Mouse (Mus musculus): ENCODE data around the gene Rnf10. TPM values are rescaled to one million over a fixed set of nuclear protein-coding genes. Genes with fewer than 3 reads are reported as not detected.

Gene Rnf10
- polyA plus RNA-seq, 1 experiment = 180 TPM

- H3K4me1 ChIP-seq (ENCODE audit: control insufficient read depth, insufficient read depth, low read length) = peaks cover 1% of the 10 kb centered on the region
- H3K27ac ChIP-seq (ENCODE audit: insufficient read depth, low read length) = no peak overlapping the region
- no peak overlapping the region for H3K4me3 ChIP-seq (ENCODE audit: low read depth, low read length)
- H3K9me3 ChIP-seq (replicated peaks; ENCODE audit: control insufficient read depth, insufficient read depth, low read length, poor library complexity, severe bottlenecking) = no peaks in the 10 kb centered on the region
- H3K27me3 ChIP-seq (ENCODE audit: control insufficient read depth, insufficient read depth, low read length, poor library complexity, severe bottlenecking) = no peaks in the 10 kb centered on the region
- H3K9ac ChIP-seq (ENCODE audit: low read depth, poor library complexity, severe bottlenecking) = no peak overlapping the region
- no peaks in the 10 kb centered on the region for H3K36me3 ChIP-seq (ENCODE audit: control insufficient read depth, insufficient read depth, low read length, poor library complexity, severe bottlenecking)
- no peak for TF ChIP-seq EP300 (IDR thresholded peaks at IDR 0.05; ENCODE audit: insufficient read depth, low read depth, low read length)
- peak; percentile 50 for TF ChIP-seq CTCF (IDR thresholded peaks at IDR 0.05; ENCODE audit: low read depth, low read length)
Measured at GRCm38 (mm10) chr5:115207244-115207643, 65.5 kb downstream of the Rnf10 start.

- Histone ChIP-seq H3K27ac (ENCODE audit: insufficient read depth, low read length) (no peak overlapping the region), H3K9me3 (replicated peaks; ENCODE audit: control insufficient read depth, insufficient read depth, low read length, poor library complexity, severe bottlenecking) (no peaks in the 10 kb centered on the region), H3K9ac (ENCODE audit: low read depth, poor library complexity, severe bottlenecking) (peak overlapping the region; percentile 28), H3K4me3 (ENCODE audit: low read depth, low read length) (peak overlapping the region; percentile 31), H3K36me3 (ENCODE audit: control insufficient read depth, insufficient read depth, low read length, poor library complexity, severe bottlenecking) (no peaks in the 10 kb centered on the region), H3K4me1 (ENCODE audit: control insufficient read depth, insufficient read depth, low read length) (peaks cover 1% of the 10 kb centered on the region), H3K27me3 (ENCODE audit: control insufficient read depth, insufficient read depth, low read length, poor library complexity, severe bottlenecking) (no peaks in the 10 kb centered on the region)
- no peak for TF ChIP-seq EP300 (IDR thresholded peaks at IDR 0.05; ENCODE audit: insufficient read depth, low read depth, low read length)
- TF ChIP-seq CTCF (IDR thresholded peaks at IDR 0.05; ENCODE audit: low read depth, low read length) = no peak
- no peak for TF ChIP-seq POLR2A (IDR thresholded peaks at IDR 0.05; ENCODE audit: insufficient read depth, low read length)
Measured at GRCm38 (mm10) chr5:115204562-115205311, 68.0 kb downstream of the Rnf10 start.

- peaks cover 1% of the 10 kb centered on the region for H3K4me1 ChIP-seq (ENCODE audit: control insufficient read depth, insufficient read depth, low read length)
- H3K36me3 ChIP-seq (ENCODE audit: control insufficient read depth, insufficient read depth, low read length, poor library complexity, severe bottlenecking) = no peaks in the 10 kb centered on the region
- peak overlapping the region; percentile 27 for H3K27ac ChIP-seq (ENCODE audit: insufficient read depth, low read length)
- TF ChIP-seq CTCF (IDR thresholded peaks at IDR 0.05; ENCODE audit: low read depth, low read length) (no peak), POLR2A (IDR thresholded peaks at IDR 0.05; ENCODE audit: insufficient read depth, low read length) (no peak), EP300 (IDR thresholded peaks at IDR 0.05; ENCODE audit: insufficient read depth, low read depth, low read length) (no peak)
- H3K4me3 ChIP-seq (ENCODE audit: low read depth, low read length) = peak overlapping the region; percentile 45
- no peaks in the 10 kb centered on the region for H3K27me3 ChIP-seq (ENCODE audit: control insufficient read depth, insufficient read depth, low read length, poor library complexity, severe bottlenecking)
- no peaks in the 10 kb centered on the region for H3K9me3 ChIP-seq (replicated peaks; ENCODE audit: control insufficient read depth, insufficient read depth, low read length, poor library complexity, severe bottlenecking)
- peak overlapping the region; percentile 28 for H3K9ac ChIP-seq (ENCODE audit: low read depth, poor library complexity, severe bottlenecking)
Measured at GRCm38 (mm10) chr5:115203735-115204561, 68.8 kb downstream of the Rnf10 start.

GRCm38 (mm10) chr5:115194626-115195221 lies 78.0 kb downstream of the Rnf10 start:
- Histone ChIP-seq H3K36me3 (ENCODE audit: control insufficient read depth, insufficient read depth, low read length, poor library complexity, severe bottlenecking) (no peaks in the 10 kb centered on the region), H3K4me3 (ENCODE audit: low read depth, low read length) (peak overlapping the region; percentile 53), H3K9me3 (replicated peaks; ENCODE audit: control insufficient read depth, insufficient read depth, low read length, poor library complexity, severe bottlenecking) (no peaks in the 10 kb centered on the region), H3K27me3 (ENCODE audit: control insufficient read depth, insufficient read depth, low read length, poor library complexity, severe bottlenecking) (peaks cover 2% of the 10 kb centered on the region), H3K4me1 (ENCODE audit: control insufficient read depth, insufficient read depth, low read length) (no peaks in the 10 kb centered on the region), H3K9ac (ENCODE audit: low read depth, poor library complexity, severe bottlenecking) (peak overlapping the region; percentile 88), H3K27ac (ENCODE audit: insufficient read depth, low read length) (no peak overlapping the region)
- TF ChIP-seq POLR2A (IDR thresholded peaks at IDR 0.05; ENCODE audit: insufficient read depth, low read length) (no peak), EP300 (IDR thresholded peaks at IDR 0.05; ENCODE audit: insufficient read depth, low read depth, low read length) (no peak), CTCF (IDR thresholded peaks at IDR 0.05; ENCODE audit: low read depth, low read length) (no peak)

GRCm38 (mm10) chr5:115193669-115194625 lies 78.8 kb downstream of the Rnf10 start, which contains the start of gene Cabp1:
TSS of gene Cabp1 (minus strand) at chr5:115194381.
- Histone ChIP-seq H3K4me1 (ENCODE audit: control insufficient read depth, insufficient read depth, low read length) (no peaks in the 10 kb centered on the region), H3K9ac (ENCODE audit: low read depth, poor library complexity, severe bottlenecking) (peak within 1 kb of the TSS; percentile 88), H3K9me3 (replicated peaks; ENCODE audit: control insufficient read depth, insufficient read depth, low read length, poor library complexity, severe bottlenecking) (no peaks in the 10 kb centered on the region), H3K27me3 (ENCODE audit: control insufficient read depth, insufficient read depth, low read length, poor library complexity, severe bottlenecking) (peaks cover 2% of the 10 kb centered on the region), H3K27ac (ENCODE audit: insufficient read depth, low read length) (no peak within 1 kb of the TSS), H3K36me3 (ENCODE audit: control insufficient read depth, insufficient read depth, low read length, poor library complexity, severe bottlenecking) (no peaks in the 10 kb centered on the region), H3K4me3 (ENCODE audit: low read depth, low read length) (peak within 1 kb of the TSS; percentile 53)
- TF ChIP-seq CTCF (IDR thresholded peaks at IDR 0.05; ENCODE audit: low read depth, low read length) (peak; percentile 24), EP300 (IDR thresholded peaks at IDR 0.05; ENCODE audit: insufficient read depth, low read depth, low read length) (no peak), POLR2A (IDR thresholded peaks at IDR 0.05; ENCODE audit: insufficient read depth, low read length) (no peak)
